Mouse (Mus musculus): ENCODE measurements around the gene Sys1.

The Sys1 gene

GRCm38 (mm10) chr2:164435216-164436090, 21.3 kb upstream of the Sys1 start:
- no peak for DNase-seq

GRCm38 (mm10) chr2:164436215-164436913, 20.4 kb upstream of the Sys1 start:
- DNase-seq = no peak

- peak; percentile 78 for DNase-seq
Measured at GRCm38 (mm10) chr2:164436961-164437360, 19.8 kb upstream of the Sys1 start.

- peak; percentile 67 for DNase-seq
Measured at GRCm38 (mm10) chr2:164437710-164438109, 19.1 kb upstream of the Sys1 start.

GRCm38 (mm10) chr2:164438257-164438656, 18.5 kb upstream of the Sys1 start:
- DNase-seq = no peak

- DNase-seq = no peak
Measured at GRCm38 (mm10) chr2:164439001-164439421, 17.8 kb upstream of the Sys1 start.

- DNase-seq = peak; percentile 57
Measured at GRCm38 (mm10) chr2:164440314-164440713, 16.4 kb upstream of the Sys1 start.

- DNase-seq = peak; percentile 60
Measured at GRCm38 (mm10) chr2:164441155-164441554, 15.6 kb upstream of the Sys1 start.

- no peak for DNase-seq
Measured at GRCm38 (mm10) chr2:164441731-164442130, 15.0 kb upstream of the Sys1 start.

GRCm38 (mm10) chr2:164442315-164443050, 14.3 kb upstream of the Sys1 start:
- peak; percentile 67 for DNase-seq

- DNase-seq = peak; percentile 94
Measured at GRCm38 (mm10) chr2:164443051-164443437, 13.7 kb upstream of the Sys1 start.

GRCm38 (mm10) chr2:164443460-164444000, 13.2 kb upstream of the Sys1 start, which contains the start of gene Sdc4:
Gene Sdc4 (minus strand): TSS chr2:164443887.
- DNase-seq = peak; percentile 42

GRCm38 (mm10) chr2:164444701-164445100, 12.1 kb upstream of the Sys1 start:
- DNase-seq = no peak

GRCm38 (mm10) chr2:164445399-164446085, 11.2 kb upstream of the Sys1 start:
- DNase-seq = no peak

GRCm38 (mm10) chr2:164446086-164446469, 10.7 kb upstream of the Sys1 start:
- no peak for DNase-seq

GRCm38 (mm10) chr2:164448140-164448539, 8.6 kb upstream of the Sys1 start:
- no peak for DNase-seq

GRCm38 (mm10) chr2:164448921-164449320, 7.8 kb upstream of the Sys1 start:
- DNase-seq = no peak

- DNase-seq = no peak
Measured at GRCm38 (mm10) chr2:164449341-164450042, 7.3 kb upstream of the Sys1 start.

GRCm38 (mm10) chr2:164452000-164452676, 4.6 kb upstream of the Sys1 start:
- no peak for DNase-seq

- no peak for DNase-seq
Measured at GRCm38 (mm10) chr2:164453047-164453757, 3.6 kb upstream of the Sys1 start.
